Mouse (Mus musculus) midbrain, embryonic 10.5 days (tissue): ENCODE data around the gene Kansl1. TPM values are rescaled to one million over a fixed set of nuclear protein-coding genes. Genes with fewer than 3 reads are reported as not detected.
A peak's percentile ranks its signal among the peaks of the same experiment; 100 is the strongest.

ENCODE experiments used
- DNase-seq: peaks from one replicate; pipeline ENCODE4 v3.0.0-alpha.2; 2017; ENCODE audit warnings: low spot score
- H3K27ac ChIP-seq: fragments of 300-500 bp; sonication (generic); replicated peaks from 2 replicates; pipeline ENCODE4 v1.5.1; 2016; ENCODE audit warnings: mild to moderate bottlenecking
- H3K27me3 ChIP-seq: fragments of 300-500 bp; sonication (generic); 2 replicates; pipeline ENCODE4 v1.6.1; 2016; ENCODE audit warnings: low read depth, mild to moderate bottlenecking; ENCODE audit not compliant: poor library complexity, severe bottlenecking
- H3K36me3 ChIP-seq: fragments of 300-500 bp; sonication (generic); 2 replicates; pipeline ENCODE4 v1.6.1; 2016; ENCODE audit warnings: mild to moderate bottlenecking, moderate library complexity
- H3K4me1 ChIP-seq: fragments of 300-500 bp; sonication (generic); 2 replicates; pipeline ENCODE4 v1.6.1; 2016
- H3K4me3 ChIP-seq: fragments of 300-500 bp; sonication (generic); 2 replicates; pipeline ENCODE4 v1.5.1; 2016; ENCODE audit warnings: mild to moderate bottlenecking, moderate library complexity
- H3K9me3 ChIP-seq: fragments of 300-500 bp; sonication (generic); replicated peaks from 2 replicates; pipeline ENCODE4 v1.6.1; 2016; ENCODE audit warnings: mild to moderate bottlenecking
- WGBS: fragments of 180-500 bp; shearing (Covaris S2); methylation state at CpG from one replicate; pipeline ENCODE4 v1.1.7; 2016; 5-methylcytosine and 5-hydroxymethylcytosine counted together
- polyA plus RNA-seq: library from polyadenylated mRNA; unstranded; fragments of >200 nt; fragmentation: Nextera tagmentation; extraction: Ambion mirVana; gene quantifications from 2 replicates; pipeline ENCODE4 v1.2.1, GENCODE M21; 2016

Gene Kansl1
- polyA plus RNA-seq, 1 experiment from 2014 or later = 24.5 TPM

GRCm38 (mm10) chr11:104310226-104310887, 158.3 kb downstream of the Kansl1 start:
- Histone ChIP-seq H3K36me3 (no peaks in the 10 kb centered on the region), H3K27ac (peak overlapping the region; percentile 55), H3K4me3 (peak overlapping the region; percentile 5; the same call in 1 of the 2 replicates), H3K27me3 (peaks cover 29% of the 10 kb centered on the region), H3K4me1 (peaks cover 5% of the 10 kb centered on the region; the same call in 1 of the 2 replicates), H3K9me3 (no peaks in the 10 kb centered on the region)
- no peak for DNase-seq
- 21% methylated on average over 23 of the region's 23 CpGs for WGBS

GRCm38 (mm10) chr11:104309377-104310225, 159.1 kb downstream of the Kansl1 start:
- DNase-seq = no peak
- Histone ChIP-seq H3K4me1 (peaks cover 5% of the 10 kb centered on the region; the same call in 1 of the 2 replicates), H3K27ac (peak overlapping the region; percentile 55), H3K9me3 (no peaks in the 10 kb centered on the region), H3K36me3 (no peaks in the 10 kb centered on the region), H3K27me3 (peaks cover 29% of the 10 kb centered on the region), H3K4me3 (peak overlapping the region; percentile 5; the same call in 1 of the 2 replicates)
- WGBS = 40% methylated on average over 12 of the region's 12 CpGs

GRCm38 (mm10) chr11:104307136-104307535, 161.5 kb downstream of the Kansl1 start:
- whole genome bisulfite sequencing = 82% methylated on average over 4 of the region's 4 CpGs
- H3K4me3 ChIP-seq = no peak overlapping the region
- no peak overlapping the region for H3K27ac ChIP-seq
- no peaks in the 10 kb centered on the region for H3K36me3 ChIP-seq
- no peak for DNase-seq
- H3K4me1 ChIP-seq = peaks cover 18% of the 10 kb centered on the region
- H3K27me3 ChIP-seq = peaks cover 29% of the 10 kb centered on the region
- H3K9me3 ChIP-seq = no peaks in the 10 kb centered on the region

DNA sequence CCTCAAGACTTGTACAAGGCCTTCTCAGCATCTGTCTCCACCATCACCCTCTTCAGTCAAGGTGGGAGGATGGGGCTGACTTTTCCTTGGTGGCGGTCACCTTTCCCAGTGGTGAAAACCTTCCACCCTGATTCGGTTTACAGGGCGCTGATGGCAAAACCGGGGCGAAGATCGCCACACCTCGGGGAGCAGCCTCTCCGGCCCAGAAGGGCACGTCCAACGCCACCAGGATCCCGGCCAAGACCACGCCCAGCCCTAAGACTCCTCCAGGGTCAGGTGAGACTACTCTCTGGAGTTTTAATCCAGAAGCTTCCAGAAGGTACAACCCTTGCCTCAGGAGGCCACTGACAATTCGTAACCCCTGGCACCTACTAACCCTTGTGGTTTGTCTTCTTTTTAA, 162.2 kb downstream of the Kansl1 start:
- no peaks in the 10 kb centered on the region for H3K36me3 ChIP-seq
- no peak overlapping the region for H3K4me3 ChIP-seq
- DNase-seq = no peak
- H3K9me3 ChIP-seq = no peaks in the 10 kb centered on the region
- H3K27ac ChIP-seq = no peak overlapping the region
- WGBS = 95% methylated on average over 13 of the region's 13 CpGs
- H3K4me1 ChIP-seq = peaks cover 18% of the 10 kb centered on the region
- peaks cover 28% of the 10 kb centered on the region for H3K27me3 ChIP-seq

DNA sequence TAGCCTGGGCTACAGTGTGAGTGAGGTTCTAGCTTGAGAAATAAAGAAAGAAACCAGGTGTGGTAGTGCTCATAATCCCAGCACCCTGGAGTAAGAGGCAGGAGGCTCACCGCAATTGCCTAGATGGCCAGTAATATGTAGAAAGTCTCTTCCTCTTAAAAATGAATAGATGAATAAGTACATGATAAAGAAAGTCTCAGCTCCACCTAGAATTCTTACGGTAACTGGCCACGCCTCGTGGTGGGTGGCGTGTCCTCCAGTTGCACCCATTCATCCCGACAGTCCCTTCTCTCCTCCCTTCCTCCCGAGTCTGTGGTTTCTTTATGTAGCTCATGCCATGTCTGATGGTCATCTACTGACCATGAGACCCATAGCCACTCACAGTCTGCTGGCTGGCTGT, 162.9 kb downstream of the Kansl1 start:
- H3K4me3 ChIP-seq = no peak overlapping the region
- H3K9me3 ChIP-seq = no peaks in the 10 kb centered on the region
- H3K27me3 ChIP-seq = peaks cover 20% of the 10 kb centered on the region
- DNase-seq = no peak
- no peaks in the 10 kb centered on the region for H3K36me3 ChIP-seq
- 95% methylated on average over 7 of the region's 7 CpGs for WGBS
- H3K4me1 ChIP-seq = peaks cover 18% of the 10 kb centered on the region
- no peak overlapping the region for H3K27ac ChIP-seq

GRCm38 (mm10) chr11:104303088-104303960, 165.3 kb downstream of the Kansl1 start:
- Histone ChIP-seq H3K4me1 (peaks cover 13% of the 10 kb centered on the region), H3K27me3 (no peaks in the 10 kb centered on the region), H3K36me3 (no peaks in the 10 kb centered on the region), H3K27ac (0 out of 2 replicates have a peak overlapping the region, but pooled peaks have one; percentile 29), H3K4me3 (no peak overlapping the region), H3K9me3 (no peaks in the 10 kb centered on the region)
- no peak for DNase-seq
- 66% methylated on average over 8 of the region's 8 CpGs for WGBS

DNA sequence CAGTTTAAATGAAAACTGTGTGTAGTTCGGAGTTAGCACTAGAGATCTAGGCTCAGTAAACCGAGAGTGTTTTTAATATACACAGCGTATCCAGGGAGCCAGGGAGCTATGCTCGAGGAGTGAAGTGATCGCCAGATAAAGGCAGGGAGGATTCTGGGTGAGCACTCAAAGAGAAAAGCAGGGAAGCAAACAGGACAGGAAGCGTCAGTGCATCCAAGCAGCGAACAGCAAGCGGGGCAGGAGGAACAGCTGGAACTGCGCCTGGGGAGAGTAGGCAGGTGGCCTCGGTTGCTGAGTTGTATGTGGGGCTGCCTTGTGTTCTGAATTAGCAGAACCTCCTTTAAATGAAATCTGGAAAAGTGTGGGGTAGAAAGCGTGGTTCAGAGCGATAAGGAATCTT, 166.0 kb downstream of the Kansl1 start:
- WGBS = 53% methylated on average over 12 of the region's 12 CpGs
- Histone ChIP-seq H3K27me3 (no peaks in the 10 kb centered on the region), H3K4me1 (peaks cover 13% of the 10 kb centered on the region), H3K27ac (no peak overlapping the region), H3K36me3 (no peaks in the 10 kb centered on the region), H3K9me3 (no peaks in the 10 kb centered on the region), H3K4me3 (no peak overlapping the region)
- DNase-seq = no peak

GRCm38 (mm10) chr11:104297671-104298070, 171.0 kb downstream of the Kansl1 start:
- Histone ChIP-seq H3K27me3 (no peaks in the 10 kb centered on the region), H3K4me3 (no peak overlapping the region), H3K27ac (no peak overlapping the region), H3K4me1 (peaks cover 12% of the 10 kb centered on the region), H3K36me3 (no peaks in the 10 kb centered on the region), H3K9me3 (no peaks in the 10 kb centered on the region)
- DNase-seq = no peak
- 94% methylated on average over 3 of the region's 3 CpGs for WGBS

DNA sequence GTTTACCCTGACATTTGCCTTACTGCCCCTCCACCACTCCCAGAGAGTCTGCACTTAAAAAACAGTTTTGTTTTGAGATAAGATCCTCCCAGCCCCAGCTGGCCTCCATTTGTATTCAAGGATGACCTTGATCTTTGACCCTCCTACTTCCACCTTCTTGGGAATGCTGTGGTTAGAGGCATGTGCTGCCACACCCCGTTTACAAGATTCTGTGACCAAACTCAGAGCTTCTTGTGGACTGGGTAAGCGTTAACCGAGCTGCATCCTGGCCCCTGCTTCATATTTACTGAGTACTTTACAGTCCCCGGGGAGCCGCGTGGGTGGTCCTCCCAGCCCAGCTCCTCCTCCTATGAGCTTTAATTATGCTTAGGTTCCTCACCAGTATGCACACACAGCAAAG, 173.0 kb downstream of the Kansl1 start:
- Histone ChIP-seq H3K36me3 (no peaks in the 10 kb centered on the region), H3K4me3 (no peak overlapping the region), H3K27ac (no peak overlapping the region), H3K27me3 (no peaks in the 10 kb centered on the region), H3K9me3 (no peaks in the 10 kb centered on the region), H3K4me1 (peaks cover 7% of the 10 kb centered on the region)
- WGBS = 45% methylated on average over 6 of the region's 6 CpGs
- DNase-seq = no peak

DNA sequence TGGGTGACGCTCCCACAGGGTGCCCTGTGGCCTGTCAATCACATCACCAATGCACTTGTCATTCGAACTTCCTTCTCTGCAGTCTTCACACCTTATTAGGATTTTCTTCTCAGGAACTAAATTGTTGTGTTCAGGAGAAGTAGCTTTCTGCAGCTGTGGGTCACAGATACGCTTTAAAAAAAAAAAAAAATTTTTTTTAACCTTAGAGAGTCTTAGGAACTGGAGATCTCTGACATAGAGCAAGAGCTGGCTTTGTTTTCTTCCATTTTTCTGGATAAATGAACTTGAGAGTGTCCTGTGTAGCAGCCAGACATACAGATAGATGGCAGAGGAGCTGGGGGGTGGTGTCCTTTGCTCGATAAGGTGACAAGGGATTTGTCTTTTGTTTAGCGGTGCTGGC, 173.5 kb downstream of the Kansl1 start:
- Histone ChIP-seq H3K27ac (no peak overlapping the region), H3K4me1 (peaks cover 10% of the 10 kb centered on the region), H3K27me3 (no peaks in the 10 kb centered on the region), H3K4me3 (no peak overlapping the region), H3K9me3 (no peaks in the 10 kb centered on the region), H3K36me3 (no peaks in the 10 kb centered on the region)
- no peak for DNase-seq
- WGBS = 57% methylated on average over 5 of the region's 5 CpGs

- no peaks in the 10 kb centered on the region for H3K9me3 ChIP-seq
- peaks cover 25% of the 10 kb centered on the region for H3K4me1 ChIP-seq
- 86% methylated on average over 9 of the region's 9 CpGs for WGBS
- no peak for DNase-seq
- no peaks in the 10 kb centered on the region for H3K36me3 ChIP-seq
- no peaks in the 10 kb centered on the region for H3K27me3 ChIP-seq
- H3K27ac ChIP-seq = no peak overlapping the region
- H3K4me3 ChIP-seq = no peak overlapping the region
Measured at GRCm38 (mm10) chr11:104293241-104293640, 175.4 kb downstream of the Kansl1 start.

DNA sequence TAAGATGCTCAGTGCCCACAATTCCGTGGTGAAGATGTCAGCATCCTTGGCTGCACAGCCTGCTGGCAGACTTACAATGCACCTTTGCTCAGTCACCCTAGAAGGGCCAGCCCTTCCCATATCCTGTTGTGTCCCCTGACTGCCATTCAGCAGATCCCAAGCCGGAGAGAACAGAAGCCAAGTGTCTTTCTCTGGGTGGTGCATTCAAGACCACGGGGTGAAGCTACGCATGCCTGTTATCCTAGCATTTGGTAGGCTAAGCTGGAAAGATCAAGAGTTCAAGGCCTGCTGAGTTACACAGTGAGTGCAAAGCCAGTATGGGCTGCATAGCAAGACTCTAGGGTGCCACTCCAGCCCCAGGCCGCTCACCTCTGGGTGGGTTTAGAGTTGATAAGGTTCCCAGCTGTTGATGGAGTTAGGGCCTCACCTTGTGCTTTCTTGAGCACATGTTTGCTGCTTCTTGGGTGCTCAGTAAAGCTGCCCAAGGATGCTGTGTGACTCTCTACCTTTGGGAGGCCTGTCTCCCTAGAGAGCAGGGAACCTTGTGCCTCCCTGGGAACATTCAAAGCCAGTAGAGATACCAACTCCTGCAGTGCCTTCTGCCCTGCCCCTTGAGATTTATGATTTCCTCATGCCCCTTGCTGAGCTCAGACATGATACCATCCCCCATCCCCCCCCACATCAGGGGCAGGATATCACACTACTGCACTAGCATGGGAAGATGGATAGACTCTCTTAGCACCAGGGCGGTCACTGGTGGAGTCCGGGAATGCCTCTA, 176.0 kb downstream of the Kansl1 start:
- no peak overlapping the region for H3K4me3 ChIP-seq
- H3K27me3 ChIP-seq = no peaks in the 10 kb centered on the region
- peaks cover 25% of the 10 kb centered on the region for H3K4me1 ChIP-seq
- no peaks in the 10 kb centered on the region for H3K9me3 ChIP-seq
- peak overlapping the region; percentile 24; the same call in 1 of the 2 replicates for H3K27ac ChIP-seq
- WGBS = 92% methylated on average over 7 of the region's 7 CpGs
- no peak for DNase-seq
- no peaks in the 10 kb centered on the region for H3K36me3 ChIP-seq
